ENCODE assay signal across 35 mouse cellular contexts in the genomic region with DNA sequence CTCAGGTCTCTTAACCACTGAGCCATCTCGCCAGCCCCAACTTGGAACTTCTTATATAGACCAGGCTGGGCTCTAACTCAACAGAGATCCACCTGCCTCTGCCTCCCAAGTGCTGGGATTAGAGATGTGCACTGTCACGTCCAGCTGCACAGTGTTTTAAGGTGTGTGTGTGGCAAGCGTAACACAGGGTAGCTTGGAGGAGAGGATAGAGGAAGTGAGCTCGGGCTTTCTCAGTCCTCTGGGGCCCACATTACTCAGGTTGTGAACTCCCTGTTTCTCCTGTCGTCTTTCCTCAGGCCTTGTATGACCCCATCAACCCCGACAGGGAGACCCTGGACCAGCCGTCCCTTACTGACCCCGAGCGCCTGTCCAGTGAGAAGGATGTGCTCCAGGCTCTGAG. TPM values are rescaled to one million over a fixed set of nuclear protein-coding genes. Genes with fewer than 3 reads are reported as not detected.
"Had no signal": no experiment of that assay in that cellular context is flagged by ENCODE, and none has a peak within 500 bp of the region (broad histone marks: within the 10 kb centered on the region; RNA-seq: fewer than 3 reads in every experiment).

No protein-coding gene starts in this region.

- H3K4me3 ChIP-seq: gastrocnemius, adult 2 months; heart, adult 2 months; heart, embryonic 13.5 days; heart, embryonic 15.5 days; hindbrain, embryonic 12.5 days; intestine, embryonic 15.5 days; kidney, embryonic 15.5 days; left cerebral cortex, adult 2 months; limb, embryonic 10.5 days; limb, embryonic 12.5 days; liver, embryonic 13.5 days had no signal

- ATAC-seq: hindbrain, embryonic 16.5 days; inflammation-experienced regulatory T-cells, adult 6 months; intestine, embryonic 15.5 days had no signal

- H3K4me1 ChIP-seq: heart, embryonic 13.5 days; heart, embryonic 15.5 days; hindbrain, embryonic 12.5 days; intestine, embryonic 15.5 days; limb, embryonic 12.5 days had no signal

- H3K9ac ChIP-seq: heart, embryonic 13.5 days; heart, embryonic 15.5 days; hindbrain, embryonic 12.5 days; hindbrain, embryonic 14.5 days; intestine, embryonic 15.5 days; kidney, embryonic 15.5 days; limb, embryonic 12.5 days; liver, embryonic 13.5 days had no signal

- H3K9me3 ChIP-seq: heart, embryonic 15.5 days; hindbrain, embryonic 12.5 days; intestine, embryonic 15.5 days; kidney, embryonic 15.5 days; limb, embryonic 10.5 days; limb, embryonic 12.5 days had no signal

- DNase-seq: gastrocnemius, adult 2 months; gastrocnemius, postnatal 10 days; gastrocnemius, postnatal 25 days; heart, adult 11 months; heart, adult 2 months; heart, postnatal 14 days; heart, postnatal 36 days; kidney, adult 11 months; kidney, adult 2 months; kidney, adult 9 months; kidney, postnatal 14 days; kidney, postnatal 36 days; layer of hippocampus, adult 9-11 months; layer of hippocampus, postnatal 36 days; liver; liver, embryonic 13.5 days had no signal

- H3K27ac ChIP-seq: gastrocnemius, adult 2 months; heart, adult 2 months; heart, embryonic 13.5 days; heart, embryonic 15.5 days; hindbrain, embryonic 12.5 days; hindbrain, embryonic 14.5 days; intestine, embryonic 15.5 days; kidney, embryonic 15.5 days; kidney, postnatal 0 days; left cerebral cortex, adult 2 months; limb, embryonic 10.5 days; limb, embryonic 12.5 days; liver, embryonic 13.5 days had no signal

- H3K4me2 ChIP-seq: heart, embryonic 11.5 days; heart, embryonic 13.5 days; heart, embryonic 15.5 days; hindbrain, embryonic 12.5 days; hindbrain, embryonic 14.5 days; intestine, embryonic 15.5 days; kidney, embryonic 15.5 days; limb, embryonic 12.5 days; liver, embryonic 11.5 days; liver, embryonic 13.5 days had no signal

- H3K27me3 ChIP-seq: heart, embryonic 13.5 days; heart, embryonic 15.5 days; hindbrain, embryonic 12.5 days; intestine, embryonic 15.5 days; kidney, embryonic 15.5 days; limb, embryonic 12.5 days; liver, embryonic 13.5 days had no signal

RNA-seq across cellular contexts. Expression of a gene that starts 10.1 kb away (rescaled TPM):
- total RNA-seq: gastrocnemius, adult 2 months; gastrocnemius, postnatal 25 days; heart, adult 2 months; heart, postnatal 14 days; heart, postnatal 36 days; hematopoietic stem cell, adult 5-6 weeks; layer of hippocampus, adult 18-20 months; layer of hippocampus, postnatal 14 days; layer of hippocampus, postnatal 36 days; left cerebral cortex, adult 2 months; left cerebral cortex, postnatal 36 days had no signal
- polyA plus RNA-seq: frontal cortex, adult 2 months; hindbrain, embryonic 16.5 days had no signal

RNA-seq across cellular contexts. Expression of a gene that starts 28.4 kb away (rescaled TPM):
- polyA plus RNA-seq: inflammation-experienced regulatory T-cells, adult 6 months had no signal
